19 mouse cellular contexts compared by ENCODE assay signal in genomic region chr11:96755298-96755697, GRCm38 (mm10). TPM values are rescaled to one million over a fixed set of nuclear protein-coding genes. Genes with fewer than 3 reads are reported as not detected.
DNase-seq lines count a peak whose midpoint lies in the region; ATAC-seq and TF ChIP-seq lines count a peak whose summit lies in the region.
"Had no signal": no experiment of that assay in that cellular context is flagged by ENCODE, and none has a peak within 500 bp of the region (broad histone marks: within the 10 kb centered on the region; RNA-seq: fewer than 3 reads in every experiment).

No protein-coding gene starts in this region.

- TF ChIP-seq CTCF in liver, postnatal 0 days (IDR thresholded peaks at IDR 0.05; ENCODE audit: low read depth): peak; percentile 25; the same call in 1 of the 2 replicates
- peak; percentile 42 for TF ChIP-seq CTCF in ES-Bruce4 (IDR thresholded peaks at IDR 0.05; ENCODE audit: low read depth, low read length)

- TF ChIP-seq POLR2A in ES-Bruce4 (IDR thresholded peaks at IDR 0.05; ENCODE audit: insufficient read depth, low read length): no peak

- TF ChIP-seq EP300 in liver, postnatal 0 days (IDR thresholded peaks at IDR 0.05; ENCODE audit: low read depth): no peak
- TF ChIP-seq EP300 in ES-Bruce4 (IDR thresholded peaks at IDR 0.05; ENCODE audit: insufficient read depth, low read depth, low read length): no peak

- ATAC-seq in CD4-positive, CD25-positive, alpha-beta regulatory T cell, adult 4 months: no peak
- no peak for ATAC-seq in liver, postnatal 0 days
- peak; percentile 42; the same call in 1 of the 2 replicates for ATAC-seq in erythroblast, adult 5-6 weeks (replicated peaks; ENCODE audit: low FRiP score, poor library complexity, severe bottlenecking)
- ATAC-seq: forebrain, embryonic 16.5 days had no signal

- peak; percentile 45 for DNase-seq in CD4-positive, CD25-positive, alpha-beta regulatory T cell, adult 2 months (ENCODE audit: low read depth, low spot score)
- DNase-seq in liver, postnatal 0 days: no peak
- DNase-seq in liver: no peak
- no peak for DNase-seq in cerebellum, adult 9-11 months
- DNase-seq in embryo, embryonic 9.5 days (ENCODE audit: extremely low spot score): no peak
- DNase-seq: cerebellum, adult 2 months; layer of hippocampus, postnatal 36 days; lung, adult 18-20 months; thymus, postnatal 4 days had no signal

- no peaks in the 10 kb centered on the region for H3K4me1 ChIP-seq in liver, postnatal 0 days (ENCODE audit: insufficient read depth)
- H3K4me1 ChIP-seq in ES-Bruce4 (ENCODE audit: control insufficient read depth, insufficient read depth, low read length): no peaks in the 10 kb centered on the region
- H3K4me1 ChIP-seq: embryonic facial prominence, embryonic 13.5 days; heart, embryonic 10.5 days; kidney, embryonic 15.5 days had no signal

- 83% methylated on average over 2 of the region's 2 CpGs for WGBS in liver, postnatal 0 days (ENCODE audit: insufficient replicate concordance)

- H3K36me3 ChIP-seq in liver, postnatal 0 days (replicated peaks; ENCODE audit: insufficient read depth, low read length): no peaks in the 10 kb centered on the region
- H3K36me3 ChIP-seq in ES-Bruce4 (ENCODE audit: control insufficient read depth, insufficient read depth, low read length, poor library complexity, severe bottlenecking): no peaks in the 10 kb centered on the region
- H3K36me3 ChIP-seq: embryonic facial prominence, embryonic 13.5 days; G1E; heart, embryonic 10.5 days; kidney, embryonic 15.5 days had no signal

- no peak overlapping the region for H3K27ac ChIP-seq in liver, postnatal 0 days (ENCODE audit: low read depth)
- H3K27ac ChIP-seq in ES-Bruce4 (ENCODE audit: insufficient read depth, low read length): no peak overlapping the region
- H3K27ac ChIP-seq: embryonic facial prominence, embryonic 13.5 days; heart, embryonic 10.5 days; kidney, embryonic 15.5 days; macrophage had no signal

- no peak overlapping the region for H3K4me3 ChIP-seq in liver, postnatal 0 days (ENCODE audit: low read depth, low read length)
- H3K4me3 ChIP-seq in ES-Bruce4 (ENCODE audit: low read depth, low read length): no peak overlapping the region
- H3K4me3 ChIP-seq: embryonic facial prominence, embryonic 13.5 days; heart, embryonic 10.5 days; kidney, embryonic 15.5 days had no signal

- H3K27me3 ChIP-seq in liver, postnatal 0 days (ENCODE audit: insufficient read depth, low read length): no peaks in the 10 kb centered on the region
- no peaks in the 10 kb centered on the region for H3K27me3 ChIP-seq in ES-Bruce4 (ENCODE audit: control insufficient read depth, insufficient read depth, low read length, poor library complexity, severe bottlenecking)
- H3K27me3 ChIP-seq: embryonic facial prominence, embryonic 13.5 days; kidney, embryonic 15.5 days had no signal

- H3K4me2 ChIP-seq in liver, postnatal 0 days (ENCODE audit: low read depth, low read length): no peak overlapping the region
- H3K4me2 ChIP-seq: embryonic facial prominence, embryonic 13.5 days; kidney, embryonic 15.5 days; midbrain, embryonic 11.5 days had no signal

- H3K9ac ChIP-seq in liver, postnatal 0 days (replicated peaks): no peak overlapping the region
- no peak overlapping the region for H3K9ac ChIP-seq in ES-Bruce4 (ENCODE audit: low read depth, poor library complexity, severe bottlenecking)
- H3K9ac ChIP-seq: embryonic facial prominence, embryonic 13.5 days; kidney, embryonic 15.5 days had no signal

- H3K9me3 ChIP-seq in liver, postnatal 0 days (ENCODE audit: low read length): no peaks in the 10 kb centered on the region
- no peaks in the 10 kb centered on the region for H3K9me3 ChIP-seq in ES-Bruce4 (replicated peaks; ENCODE audit: control insufficient read depth, insufficient read depth, low read length, poor library complexity, severe bottlenecking)
- H3K9me3 ChIP-seq: embryonic facial prominence, embryonic 13.5 days; G1E; heart, embryonic 10.5 days; kidney, embryonic 15.5 days had no signal

RNA-seq across cellular contexts. Expression of gene Snx11, which starts 22.1 kb away (rescaled TPM):
- polyA plus RNA-seq in CD4-positive, CD25-positive, alpha-beta regulatory T cell, adult 4 months (2017; shearing (Covaris generic)): 10 to 100 TPM; 11.7 to 21.8 TPM
- polyA plus RNA-seq in liver, postnatal 0 days (2015; fragmentation: Nextera tagmentation; extraction: Ambion mirVana): 7.0 and 7.5 TPM in 2 replicates
- 27.3 and 31.1 TPM in 2 replicates for polyA plus RNA-seq in ES-Bruce4 (2011; ENCODE audit: insufficient read depth, insufficient read length, low read depth, missing spikeins)
- total RNA-seq in erythroblast, adult 5-6 weeks (2015; ENCODE audit: low replicate concordance): 1.3 and 12.3 TPM in 2 replicates
- 10.2 and 16.3 TPM in 2 replicates for total RNA-seq in erythroblast, adult 5-6 weeks (2017; ENCODE audit: low replicate concordance)

RNA-seq across cellular contexts. Expression of gene Cbx1, which starts 33.6 kb away (rescaled TPM):
- polyA plus RNA-seq in CD4-positive, CD25-positive, alpha-beta regulatory T cell, adult 4 months (2017; shearing (Covaris generic)): 10 to 100 TPM; 50.8 to 52.7 TPM
- 20.7 and 24.9 TPM in 2 replicates for polyA plus RNA-seq in liver, postnatal 0 days (2015; fragmentation: Nextera tagmentation; extraction: Ambion mirVana)
- 201 and 202 TPM in 2 replicates for polyA plus RNA-seq in ES-Bruce4 (2011; ENCODE audit: insufficient read depth, insufficient read length, low read depth, missing spikeins)
- 13.6 and 14.4 TPM in 2 replicates for total RNA-seq in erythroblast, adult 5-6 weeks (2015; ENCODE audit: low replicate concordance)
- total RNA-seq in erythroblast, adult 5-6 weeks (2017; ENCODE audit: low replicate concordance): 22.0 and 32.9 TPM in 2 replicates
